Mouse (Mus musculus): ENCODE data around the gene Aen.

The Aen gene

GRCm38 (mm10) chr7:78942544-78942943 lies 46.9 kb downstream of the Aen start:
- no peak for DNase-seq

- DNase-seq: no peak
Measured at GRCm38 (mm10) chr7:78953886-78954572, 58.4 kb downstream of the Aen start.

DNA sequence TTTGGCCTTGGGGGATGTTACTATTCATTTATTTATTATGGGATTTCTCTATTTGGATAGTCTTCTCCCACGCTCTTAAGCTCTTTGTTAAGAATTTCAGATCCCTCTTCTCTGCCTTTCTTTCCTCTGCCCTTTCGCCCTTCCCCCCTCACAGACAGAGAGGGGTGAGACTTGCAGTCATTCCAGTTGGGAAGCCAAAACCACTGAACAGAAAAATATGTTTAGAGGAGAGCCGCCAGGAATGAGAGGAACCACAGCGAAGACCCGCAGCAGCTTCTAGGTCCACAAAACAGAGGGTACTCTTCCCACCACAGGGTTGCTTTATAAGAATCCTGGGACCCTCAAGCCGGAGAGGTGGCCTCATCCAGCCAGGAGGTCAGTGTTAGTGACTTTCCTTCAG lies 59.0 kb downstream of the Aen start:
- DNase-seq: no peak

DNA sequence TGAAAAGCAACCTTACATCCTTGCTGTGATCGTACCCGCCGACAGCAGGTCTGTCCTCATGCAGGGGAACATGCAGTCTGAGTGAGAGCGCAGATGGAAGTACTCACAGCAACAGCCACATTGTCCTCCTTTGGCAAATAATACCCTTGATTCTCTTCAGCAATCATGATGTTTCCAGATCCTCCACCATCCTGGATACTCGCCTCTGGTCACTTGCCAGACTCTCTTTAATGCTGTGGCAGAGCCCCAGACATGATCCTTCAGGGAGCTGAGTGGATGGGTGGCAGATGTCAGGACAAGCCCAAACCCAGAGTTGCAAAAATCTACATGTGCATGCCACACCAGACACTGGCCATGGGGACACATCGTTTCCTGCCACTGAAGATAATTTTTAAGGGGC lies 59.4 kb downstream of the Aen start:
- DNase-seq: peak; percentile 9

- DNase-seq: no peak
Measured at GRCm38 (mm10) chr7:78958499-78959073, 62.9 kb downstream of the Aen start.

Measured in lung, postnatal 36 days (tissue).